Mouse (Mus musculus) cerebellum, postnatal 4 days (tissue): ENCODE data around the gene Kctd10.

Experiments
- DNase-seq, 2 experiments: peaks; one replicate each; pipeline ENCODE4 v3.0.0; 2022; ENCODE audit warnings: low spot score in 2 of 2, mixed read lengths in 1 of 2

Gene Kctd10

DNA sequence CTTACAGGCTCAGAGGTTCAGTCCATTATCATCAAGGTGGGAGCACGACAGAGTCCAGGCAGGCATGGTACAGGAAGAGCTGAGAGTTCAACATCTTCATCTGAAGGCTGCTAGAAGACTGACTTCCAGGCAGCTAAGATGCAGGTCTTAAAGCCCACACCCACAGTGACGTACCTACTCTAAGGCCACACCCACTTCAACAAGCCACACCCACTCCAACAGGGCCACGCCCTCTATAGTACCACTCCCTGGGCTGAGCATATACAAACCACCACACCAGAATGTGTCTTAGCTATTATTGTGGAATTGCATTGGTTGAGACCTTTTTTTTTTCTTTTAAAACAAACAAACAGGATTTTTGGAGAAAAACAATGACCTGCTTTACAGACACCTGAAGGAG lies 34.8 kb downstream of the Kctd10 start:
- DNase-seq = no peak

GRCm38 (mm10) chr5:114343612-114344011 lies 36.7 kb downstream of the Kctd10 start:
- DNase-seq = no peak

GRCm38 (mm10) chr5:114342996-114343395 lies 37.3 kb downstream of the Kctd10 start:
- no peak for DNase-seq

DNA sequence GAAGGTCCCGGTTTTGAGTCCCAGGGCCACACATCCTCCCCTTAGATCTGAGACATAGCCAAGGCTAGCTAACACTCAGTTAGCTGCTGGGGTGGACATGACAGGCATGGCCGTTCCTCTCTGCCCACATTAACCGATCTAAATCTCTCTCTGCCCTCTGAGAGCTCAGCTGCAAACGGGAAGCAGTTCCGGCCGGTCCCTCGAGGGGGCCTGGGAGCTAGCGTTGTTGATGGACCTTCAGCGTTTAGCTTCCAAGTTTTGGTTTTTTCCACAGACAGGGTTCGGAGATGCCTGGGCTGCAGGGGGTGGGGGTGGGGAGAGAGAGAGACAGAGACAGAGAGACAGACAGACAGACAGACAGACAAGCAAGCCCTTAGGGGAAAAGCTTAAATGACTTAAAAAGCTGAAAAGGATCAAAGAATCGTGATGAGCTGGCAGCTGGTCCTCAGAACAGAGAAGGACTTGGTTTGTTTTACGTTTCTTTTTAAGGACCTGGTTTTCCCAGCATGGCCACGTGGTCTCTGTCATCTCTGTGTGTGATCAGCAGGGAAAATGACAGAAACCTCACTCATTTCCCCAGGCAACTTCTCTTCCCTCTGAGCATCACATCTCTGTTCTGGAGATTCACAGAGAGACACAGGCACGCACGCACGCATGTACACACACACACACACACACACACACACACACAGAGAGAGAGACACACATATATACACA lies 56.4 kb downstream of the Kctd10 start:
- DNase-seq = peak in 1 of 2 experiments; percentile 52

- no peak for DNase-seq
These were observed 57.1 kb downstream of the Kctd10 start for GRCm38 (mm10) chr5:114323105-114323790.
